Mouse (Mus musculus): Measurements from ENCODE around the gene Lmo4.
A peak's percentile ranks its signal among the peaks of the same experiment; 100 is the strongest.

The Lmo4 gene

DNA sequence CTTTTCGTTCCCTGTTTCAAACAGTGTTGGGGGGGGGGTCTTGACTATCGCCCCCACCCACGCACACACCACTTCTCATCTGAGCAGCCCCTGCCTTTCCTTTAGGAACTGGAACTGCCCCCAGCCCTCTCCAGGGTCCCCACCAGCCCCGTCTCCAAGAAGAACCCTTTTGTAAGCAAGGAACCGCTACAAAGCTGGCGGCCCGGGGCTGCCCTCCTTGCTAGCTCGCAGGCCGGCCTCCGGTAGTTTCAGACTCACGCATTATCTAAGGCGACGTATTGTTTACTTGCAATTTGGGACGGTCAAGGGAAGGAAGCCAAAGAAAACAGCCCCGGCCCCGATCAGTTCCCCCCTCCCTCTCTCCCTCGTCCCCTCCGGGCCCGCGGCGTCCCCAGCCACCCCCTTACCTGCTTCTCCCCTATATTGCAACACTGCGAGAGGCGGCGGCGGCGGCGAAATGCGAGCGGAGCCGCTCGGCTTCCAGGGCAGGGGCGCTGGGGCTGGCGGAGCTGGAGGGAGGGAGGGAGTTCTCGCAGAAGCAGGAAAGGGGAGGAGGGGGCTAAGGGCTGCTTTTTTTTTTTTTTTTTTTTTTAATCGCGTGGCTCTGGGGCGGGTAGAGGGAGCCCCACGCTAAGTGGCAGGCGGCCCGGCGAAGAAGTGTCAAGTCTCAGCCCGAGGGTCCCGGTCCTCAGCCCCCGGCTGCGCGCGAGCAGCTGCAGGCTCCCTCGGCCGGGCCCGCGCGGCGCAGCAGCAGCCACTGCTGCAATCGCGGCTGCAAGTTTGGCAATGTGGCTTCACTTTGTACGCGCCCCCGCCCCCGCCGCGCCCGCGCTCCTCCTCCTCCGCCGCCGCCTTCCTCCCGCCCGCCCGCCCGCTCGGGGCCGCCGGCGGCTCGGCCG lies at the start of gene Lmo4:
Gene Lmo4 (minus strand): TSS at position 808 of the 899 bp plus-strand sequence.
- DNase-seq, result peak; percentile 90

DNA sequence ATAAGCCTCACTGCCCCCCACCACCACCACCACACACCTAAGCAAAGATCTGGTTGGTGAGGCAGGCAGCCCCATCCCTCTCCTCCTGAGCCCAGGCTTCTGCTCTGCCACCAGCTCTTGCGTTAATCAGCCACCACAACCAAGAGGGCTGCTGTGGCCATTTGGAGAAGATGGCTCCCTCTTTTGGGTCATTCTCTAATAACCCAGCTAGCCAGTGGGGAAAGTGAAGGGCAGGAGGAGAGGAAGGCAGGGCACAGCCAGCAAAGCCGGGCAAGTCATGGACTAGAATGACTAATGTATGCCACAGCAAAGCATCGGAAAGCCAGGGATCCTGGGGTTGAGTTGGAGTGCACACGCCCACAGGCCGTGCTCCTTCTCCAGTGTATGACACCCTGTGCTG lies 49.3 kb upstream of the Lmo4 start:
- no peak for DNase-seq

DNA sequence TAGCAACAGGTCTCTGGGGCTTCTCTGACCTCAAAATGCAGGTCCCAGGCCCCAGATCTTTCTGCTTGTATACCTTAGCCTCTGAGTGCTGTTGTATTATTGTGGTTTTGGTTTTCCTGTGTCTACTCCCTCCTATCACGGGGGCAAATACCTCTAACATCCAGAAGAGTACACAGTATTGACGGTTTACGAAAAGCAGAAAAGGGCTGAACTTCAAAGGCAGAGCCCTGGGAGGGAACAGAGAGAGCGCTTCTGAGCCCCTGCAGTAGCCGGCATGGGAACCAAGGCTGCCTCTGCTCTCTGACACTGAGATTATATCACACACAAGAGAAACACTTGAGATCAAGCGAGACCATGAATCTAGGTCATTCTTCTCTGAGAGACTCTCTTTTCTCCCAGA lies 48.0 kb upstream of the Lmo4 start:
- DNase-seq, result no peak

DNA sequence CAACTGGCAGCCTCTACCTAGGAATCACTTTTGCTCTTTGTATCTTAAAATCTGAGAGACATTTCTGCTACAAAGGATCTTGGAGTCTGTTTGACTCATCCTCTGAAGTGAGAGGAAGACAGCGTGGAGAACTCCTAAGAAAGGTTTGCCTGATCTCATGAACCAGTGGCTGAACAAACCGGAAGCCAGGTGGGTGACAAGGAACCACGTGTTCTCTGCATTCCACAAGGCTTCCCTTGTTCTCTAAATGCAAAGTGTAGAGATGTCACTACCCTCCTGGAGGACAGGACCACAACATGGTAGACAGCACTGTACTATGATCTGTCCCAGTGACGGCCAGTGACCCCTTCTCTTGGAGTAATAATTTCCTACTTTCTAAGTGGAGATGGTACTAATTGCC lies 47.1 kb upstream of the Lmo4 start:
- DNase-seq, result no peak

DNA sequence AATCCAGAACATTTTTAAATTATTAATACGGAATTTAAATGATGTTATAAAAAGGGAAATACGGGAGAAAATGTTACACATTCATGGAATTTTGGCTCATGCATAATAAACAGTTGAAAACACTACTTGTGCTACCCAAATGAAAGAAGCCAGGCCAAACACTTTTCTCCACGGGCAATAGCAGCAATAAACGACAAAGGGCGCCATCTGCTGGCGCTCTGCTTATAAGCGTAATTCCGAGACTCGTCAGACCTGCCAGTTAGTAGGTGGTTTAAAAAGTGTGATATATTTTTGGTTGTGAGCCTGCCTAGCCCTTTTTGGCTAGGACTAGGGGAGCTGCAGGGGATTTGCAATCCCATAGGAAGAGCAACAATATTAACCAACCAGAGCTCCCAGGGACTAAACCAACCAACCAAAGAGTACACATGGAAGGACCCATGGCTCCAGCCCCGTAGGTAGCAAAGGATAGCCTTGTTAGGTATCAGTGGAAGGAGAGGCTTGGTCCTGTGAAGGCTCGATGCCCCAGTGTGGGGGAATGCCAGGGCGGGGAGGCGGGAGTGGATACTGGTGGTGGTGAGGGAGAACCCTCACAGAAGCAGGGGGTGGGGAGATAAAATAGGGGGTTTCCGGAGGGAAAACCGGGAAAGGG lies 37.1 kb upstream of the Lmo4 start:
- peak; percentile 83 for DNase-seq

DNA sequence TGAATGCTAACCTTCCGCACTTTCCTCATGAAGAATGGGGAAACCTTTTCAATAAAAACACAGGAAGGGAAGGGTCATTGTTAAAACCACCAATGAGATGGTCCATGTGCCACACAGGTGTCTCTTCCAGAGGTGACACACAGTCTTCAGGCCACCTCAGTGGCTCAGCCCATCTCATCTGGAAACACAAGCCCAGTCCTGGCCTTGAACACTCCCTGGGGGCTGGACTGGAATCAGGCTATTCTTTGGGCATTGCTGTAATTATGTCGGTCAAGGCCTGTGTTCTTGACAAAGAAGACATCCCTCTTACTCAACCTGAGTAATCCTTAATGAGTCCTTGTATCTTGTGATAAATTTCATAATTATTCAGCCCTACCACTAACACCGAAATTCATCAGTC lies 36.1 kb upstream of the Lmo4 start:
- no peak for DNase-seq

DNA sequence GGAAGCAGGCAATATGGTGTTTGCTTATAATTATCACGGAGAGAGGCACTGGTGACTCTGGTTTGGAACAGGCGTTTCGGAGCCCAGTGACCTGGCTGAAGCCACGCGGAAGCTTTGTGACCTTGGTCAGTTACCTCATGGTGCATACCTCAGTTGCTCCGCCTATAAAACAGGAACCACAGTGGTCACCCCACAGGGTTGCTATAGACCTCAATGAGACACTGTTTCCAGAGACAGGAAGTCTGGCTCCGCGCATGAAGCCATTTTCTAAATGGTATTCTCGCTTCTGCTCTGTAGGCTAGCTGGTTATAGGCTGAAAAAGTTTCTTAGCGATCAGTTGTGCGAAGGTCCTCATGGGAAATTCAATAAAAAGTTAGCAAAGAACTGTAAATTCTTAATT lies 33.5 kb upstream of the Lmo4 start:
- no peak for DNase-seq

DNA sequence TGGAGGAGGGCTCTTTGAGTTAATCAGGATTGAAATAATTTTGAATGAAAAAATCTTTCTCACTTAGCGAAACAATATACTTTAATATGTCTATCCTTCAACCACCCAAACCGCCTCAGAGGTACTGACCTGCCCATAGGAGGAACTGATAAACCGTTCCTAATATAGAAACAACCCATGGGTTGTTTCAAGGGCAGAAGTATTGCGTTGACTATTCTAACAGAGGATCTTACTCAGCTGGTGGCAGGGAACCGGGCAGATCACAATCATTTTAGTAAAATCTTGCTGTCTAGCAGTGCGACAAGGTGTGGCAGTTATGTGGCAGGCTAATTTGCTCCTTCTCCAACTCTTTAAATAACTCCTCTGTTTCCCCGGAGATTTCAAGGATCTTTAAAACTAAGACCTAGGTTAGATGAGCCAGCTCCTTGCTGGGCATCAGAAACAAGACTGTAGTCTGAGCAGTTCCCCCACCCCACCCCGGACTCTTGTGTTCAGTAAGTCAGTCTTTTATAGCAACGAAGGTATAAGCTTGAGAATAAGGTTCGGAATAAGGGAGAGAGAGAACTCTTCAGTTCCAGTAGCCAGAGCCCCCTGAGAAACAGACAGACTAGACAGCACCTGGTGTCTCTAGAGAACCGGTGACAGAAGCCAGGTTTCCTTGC lies 27.5 kb upstream of the Lmo4 start:
- no peak for DNase-seq

DNA sequence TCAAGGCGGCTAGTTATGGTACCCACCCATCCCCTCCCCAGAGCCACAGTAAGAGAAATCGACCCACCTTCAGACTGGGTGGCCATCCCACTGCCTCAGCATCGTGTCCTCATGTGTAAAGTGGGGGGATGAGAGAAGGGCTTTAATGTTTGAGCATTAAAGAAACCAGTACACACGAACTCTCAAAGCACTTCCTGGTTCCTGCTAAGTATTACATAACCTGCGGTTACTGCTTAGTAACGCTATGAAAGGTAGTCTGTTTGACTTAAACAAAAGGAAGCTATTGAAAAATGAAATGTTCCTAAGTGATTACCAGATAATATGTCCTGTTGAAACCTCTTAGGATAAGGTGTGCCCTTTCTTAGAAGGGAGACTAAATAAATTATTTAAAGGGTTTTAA lies 26.9 kb upstream of the Lmo4 start:
- DNase-seq, result no peak

DNA sequence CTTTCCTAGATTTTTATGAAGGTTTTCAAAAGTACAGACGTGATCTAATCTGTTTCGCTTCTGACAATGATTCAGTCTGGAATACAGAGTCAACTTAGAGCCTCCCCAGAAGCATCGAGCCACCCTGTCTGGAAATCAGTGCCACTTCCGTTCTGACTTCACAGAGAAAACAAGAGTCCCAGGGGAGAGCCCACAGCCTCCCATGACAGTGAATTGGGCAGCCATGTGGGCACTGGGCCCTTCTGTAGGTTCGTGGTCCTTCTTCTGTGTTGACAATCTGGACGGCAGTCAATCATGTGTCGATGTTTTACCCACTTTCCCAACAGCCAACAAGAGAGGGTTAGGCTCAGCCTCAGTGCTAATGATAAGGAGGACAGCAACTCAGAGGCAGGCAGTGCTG lies 26.4 kb upstream of the Lmo4 start:
- no peak for DNase-seq

DNA sequence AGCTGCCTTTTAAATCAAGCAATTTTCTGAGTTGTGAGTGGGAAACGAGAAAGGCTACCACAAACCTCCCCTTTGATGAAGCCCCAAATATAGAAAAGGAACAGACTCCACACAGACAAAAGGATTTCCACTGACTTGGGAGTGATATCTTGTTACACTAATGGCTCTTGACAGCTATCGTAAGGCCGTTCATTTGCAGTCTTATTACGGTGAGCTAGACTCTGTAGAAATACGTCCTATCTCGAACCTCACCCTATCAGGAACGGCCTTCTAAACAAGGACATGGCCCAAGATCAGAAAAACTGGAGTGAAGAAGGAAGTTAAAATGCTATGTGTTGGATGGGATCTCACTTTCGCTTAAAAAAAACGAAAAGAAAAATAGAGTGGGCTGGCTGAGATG lies 25.0 kb upstream of the Lmo4 start:
- DNase-seq, result no peak

DNA sequence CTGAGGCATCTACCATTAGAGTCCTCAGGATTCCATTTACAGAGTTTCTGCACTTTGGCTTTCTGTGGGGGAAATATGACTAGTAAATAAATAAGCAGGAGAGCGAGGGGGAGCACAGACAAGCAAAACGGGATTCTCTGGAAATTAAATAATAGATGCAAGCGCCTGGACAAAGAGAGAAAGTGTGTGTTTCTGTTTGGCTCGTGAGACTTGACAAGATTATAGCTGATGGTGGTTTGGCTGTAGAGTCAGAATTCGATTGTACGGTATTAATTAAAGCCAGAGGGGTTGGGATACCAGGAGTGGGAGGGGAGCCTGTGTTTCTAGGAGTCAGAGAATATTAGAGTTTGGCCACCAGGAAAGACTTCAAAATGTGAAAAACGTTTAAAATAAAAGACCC lies 24.3 kb upstream of the Lmo4 start:
- DNase-seq, result no peak

DNA sequence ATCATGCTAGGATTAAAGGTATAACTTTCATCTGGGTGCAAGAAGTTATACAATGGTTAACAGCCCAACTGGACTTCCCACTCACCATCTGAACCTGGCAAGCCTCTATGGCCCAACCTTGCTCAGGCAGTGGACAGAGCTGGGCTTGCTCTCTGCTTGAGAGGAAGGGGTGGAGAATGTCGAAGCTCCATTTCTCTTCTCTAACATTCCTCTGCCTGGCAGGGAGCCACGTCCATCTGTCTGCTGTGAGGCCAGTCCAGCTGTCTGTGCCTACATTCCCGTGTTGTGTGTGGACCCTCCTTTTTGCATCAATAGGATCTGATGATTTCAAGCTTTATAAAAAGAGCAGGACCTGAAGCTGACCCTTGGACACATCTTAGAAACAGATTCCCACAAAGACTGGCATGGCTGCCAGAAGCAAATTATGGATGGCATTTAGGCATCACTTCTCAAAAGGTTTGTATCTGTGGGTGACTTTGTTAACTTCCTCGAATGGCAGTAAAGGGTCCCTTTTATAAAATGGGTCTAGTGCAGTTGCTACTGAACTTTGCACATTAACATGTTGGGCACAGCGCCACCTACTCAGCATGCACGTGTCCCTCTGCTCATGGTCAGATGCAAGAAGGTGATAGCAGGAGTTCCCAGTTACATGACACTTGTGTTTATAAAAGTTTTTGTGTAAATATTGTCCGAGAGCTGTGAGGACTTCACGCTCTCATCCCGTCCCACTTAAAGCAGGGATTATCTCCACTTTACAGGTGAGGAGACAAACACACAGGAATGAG lies 20.6 kb upstream of the Lmo4 start:
- no peak for DNase-seq

DNA sequence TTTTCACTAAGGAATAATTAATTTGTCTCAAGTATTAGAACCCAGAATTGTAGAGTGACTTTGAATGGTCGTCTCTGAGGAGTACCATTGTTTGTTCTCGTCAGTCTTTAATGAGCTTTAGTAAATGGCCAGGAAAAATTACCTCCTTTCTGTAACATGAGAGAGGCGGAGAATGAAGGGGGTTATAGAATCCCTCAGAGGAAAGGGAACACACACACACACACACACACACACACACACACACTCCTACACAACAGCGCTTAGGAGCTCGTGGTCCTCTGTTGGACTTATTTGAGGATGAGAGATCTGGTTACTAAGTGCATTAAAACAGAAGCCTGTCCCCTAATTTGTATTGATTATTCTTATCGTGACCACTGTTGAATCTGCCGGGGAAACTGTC lies 19.6 kb upstream of the Lmo4 start:
- no peak for DNase-seq

DNA sequence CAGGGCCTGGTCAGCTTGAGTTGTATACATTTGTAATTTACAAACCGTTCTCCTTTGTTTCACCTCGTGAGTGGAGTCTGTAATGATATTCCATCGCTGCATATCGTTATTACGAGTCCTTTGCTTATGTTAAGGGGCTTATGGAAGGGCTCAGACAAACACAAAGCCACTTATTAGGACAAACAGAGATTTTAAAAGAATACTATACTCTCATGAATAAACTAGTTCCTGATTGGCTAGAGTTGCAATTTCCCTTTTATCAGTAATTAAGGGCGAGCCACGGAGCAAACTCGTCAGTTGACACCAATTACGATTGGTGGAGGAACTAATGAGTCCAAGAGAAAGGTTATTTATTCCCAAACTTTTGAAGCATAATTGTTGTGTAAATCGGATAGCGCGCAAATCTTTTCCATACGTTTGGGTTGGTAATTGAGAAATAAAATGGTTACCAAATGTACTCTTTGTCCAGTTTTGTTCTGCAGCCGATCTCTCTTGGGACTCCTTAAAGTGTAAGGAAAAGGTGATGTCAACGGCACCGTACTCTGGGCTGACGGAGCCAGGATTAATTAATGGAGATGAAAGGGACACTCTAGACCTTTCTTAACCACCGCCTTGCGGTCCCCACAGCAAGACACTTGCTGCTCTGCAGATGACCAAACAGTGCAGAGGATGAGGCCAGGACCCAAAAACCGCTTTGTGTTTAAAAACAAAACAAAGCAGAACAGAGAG lies 18.5 kb upstream of the Lmo4 start:
- no peak for DNase-seq

DNA sequence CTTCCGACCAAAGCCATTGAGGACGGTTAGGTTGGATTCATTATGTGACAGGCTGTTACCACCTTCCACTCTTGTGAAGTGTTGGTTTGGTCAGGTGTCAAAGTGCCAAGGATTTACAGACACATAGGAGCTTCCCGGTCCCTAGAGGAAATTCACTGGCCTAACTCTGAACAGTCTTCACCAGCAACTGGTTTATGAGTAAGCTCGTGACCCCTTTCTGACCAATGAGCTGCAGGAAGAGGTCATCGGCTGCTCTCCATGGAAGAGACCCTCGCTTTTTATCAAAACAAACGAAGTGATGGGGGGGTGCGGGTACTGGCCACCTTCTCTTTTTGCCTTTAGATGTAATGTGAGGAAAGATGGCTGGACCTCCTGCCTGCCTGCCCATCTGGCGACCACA lies 17.4 kb upstream of the Lmo4 start:
- no peak for DNase-seq

DNA sequence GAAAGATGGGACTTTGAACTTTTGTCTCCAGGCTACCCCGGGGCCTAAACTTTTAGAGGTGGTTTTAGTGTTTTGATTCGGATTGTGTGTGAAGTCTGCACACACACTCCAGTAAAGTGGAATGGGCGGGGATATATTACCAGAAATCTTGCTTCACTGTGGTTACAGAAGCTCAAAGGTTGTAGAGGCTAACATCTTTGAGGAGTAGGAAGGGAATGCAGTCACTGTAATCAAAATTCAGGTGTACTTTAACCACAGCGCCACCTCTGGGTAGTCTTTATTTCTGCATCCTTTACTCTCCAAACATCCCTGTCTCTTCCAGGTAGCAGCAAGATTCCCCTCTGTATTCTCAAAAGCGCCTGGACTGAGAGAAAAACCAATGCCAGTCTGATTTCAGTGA lies 2.5 kb upstream of the Lmo4 start:
- peak; percentile 73 for DNase-seq

DNA sequence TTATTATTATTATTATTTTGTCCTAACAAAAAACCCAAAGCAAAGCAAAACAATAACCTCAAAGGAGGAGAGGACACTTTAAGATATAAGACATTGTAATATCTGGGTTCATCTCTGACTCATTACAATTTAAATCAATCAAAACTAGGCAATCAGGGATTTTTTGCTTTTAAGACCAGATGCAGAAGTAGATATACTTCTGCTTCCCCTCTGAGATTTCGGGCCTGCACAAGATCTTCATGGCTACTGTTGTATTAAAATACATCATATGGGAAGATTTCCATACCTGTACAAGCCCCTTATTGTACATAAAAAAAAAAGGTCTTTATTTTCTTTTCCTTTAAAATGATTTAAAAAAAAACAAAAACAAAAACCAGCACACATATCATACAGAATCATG lies 1.9 kb upstream of the Lmo4 start:
- no peak for DNase-seq

DNA sequence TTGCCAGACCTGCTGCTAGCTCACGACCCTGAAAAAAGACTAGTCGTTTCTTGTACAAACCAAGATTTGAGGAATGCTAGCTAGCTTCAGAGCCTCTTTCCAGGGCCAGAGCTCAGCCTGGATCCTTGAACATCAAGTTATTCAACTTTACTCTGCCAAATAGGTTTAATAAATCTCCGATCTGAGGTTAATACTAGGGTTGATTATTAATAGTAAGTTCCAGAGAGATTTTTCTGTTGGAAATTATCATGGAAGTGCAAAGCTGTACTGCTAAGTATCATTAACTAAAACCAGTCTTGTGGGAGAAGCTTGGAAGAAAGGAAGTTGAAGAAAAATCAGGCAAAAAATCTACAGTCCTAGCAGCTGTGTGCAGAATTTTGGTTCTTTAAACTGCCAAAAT lies 1.2 kb upstream of the Lmo4 start:
- DNase-seq, result no peak

DNA sequence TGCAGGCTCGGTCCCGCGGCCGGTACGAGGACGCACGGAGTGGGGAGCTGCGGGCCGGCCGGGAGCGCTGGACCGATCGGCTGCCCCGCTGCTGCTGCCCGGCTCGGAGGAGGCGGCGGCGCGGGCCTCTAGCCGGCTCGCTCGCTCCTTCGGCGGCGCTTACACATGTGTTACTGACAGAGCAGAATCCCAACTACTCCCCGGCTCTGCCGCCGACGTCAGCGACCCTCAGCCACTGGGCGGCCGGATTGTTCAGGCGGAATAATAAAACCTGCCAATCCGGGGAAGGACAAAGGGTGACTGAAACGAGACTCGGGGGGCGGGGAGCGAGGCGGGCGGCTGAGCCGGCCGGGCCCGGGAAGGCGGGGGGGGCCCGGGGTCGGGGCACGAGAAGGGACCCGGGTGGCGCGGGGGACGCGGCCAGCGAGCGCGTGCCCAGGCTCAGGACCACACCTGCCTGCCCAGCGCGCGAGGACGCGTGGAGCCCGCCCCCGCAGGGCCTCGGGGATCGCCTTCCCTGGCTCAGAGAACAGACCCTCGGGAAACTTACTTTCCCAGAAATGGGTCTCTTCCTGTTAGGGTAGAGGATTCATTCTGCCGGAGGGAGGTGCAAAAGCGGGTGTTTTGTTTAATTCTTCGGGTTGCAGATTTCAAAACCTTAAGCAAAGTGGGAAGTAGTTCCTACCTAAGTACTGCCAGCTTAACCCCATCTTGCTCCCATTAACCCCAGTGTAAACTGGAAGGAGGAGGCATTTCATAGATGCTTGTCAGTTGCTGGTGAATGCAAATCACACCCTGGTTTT lies 532 bp upstream of the Lmo4 start:
- peak; percentile 94 for DNase-seq

DNA sequence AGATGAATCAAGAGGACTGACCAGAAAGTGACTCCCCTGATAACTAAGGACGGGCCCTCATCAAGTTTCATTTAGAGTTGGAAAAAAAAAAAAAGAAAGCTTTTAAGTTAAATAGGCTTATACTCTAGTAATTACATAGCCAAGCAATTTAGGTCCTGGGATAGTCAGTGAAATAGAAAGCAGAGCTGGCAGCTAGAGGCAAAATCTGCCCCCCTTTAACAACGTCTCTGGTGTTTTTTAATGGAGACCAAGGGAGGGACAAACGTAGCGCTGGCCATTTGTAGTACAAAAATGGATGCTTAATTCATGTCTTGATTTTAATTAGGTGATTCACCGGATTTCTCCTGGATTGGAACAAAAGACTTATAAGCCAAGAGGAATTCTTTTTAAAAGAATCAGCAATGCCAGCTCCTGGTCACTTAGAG lies 1.0 kb downstream of the Lmo4 start:
- no peak for DNase-seq
